Mouse (Mus musculus) neural tube, embryonic 10.5 days (tissue): ENCODE measurements around the gene Mxd1.

Experiments used
- DNase-seq: peaks from one replicate; pipeline ENCODE4 v3.0.0-alpha.2; 2017; ENCODE audit warnings: low spot score; ENCODE audit errors: extremely low spot score

The Mxd1 gene

GRCm38 (mm10) chr6:86668580-86669239 is at the start of gene Mxd1:
Gene Mxd1, minus strand, starts transcription at chr6:86669161.
- DNase-seq, result no peak

GRCm38 (mm10) chr6:86708072-86708774 is 39.3 kb upstream of the Mxd1 start:
- no peak for DNase-seq

GRCm38 (mm10) chr6:86702577-86702976 is 33.6 kb upstream of the Mxd1 start:
- no peak for DNase-seq

- no peak for DNase-seq
Measured at GRCm38 (mm10) chr6:86697903-86698302, 28.9 kb upstream of the Mxd1 start.

GRCm38 (mm10) chr6:86696213-86696612 is 27.3 kb upstream of the Mxd1 start:
- no peak for DNase-seq

GRCm38 (mm10) chr6:86694465-86694864 is 25.5 kb upstream of the Mxd1 start:
- DNase-seq, result peak; percentile 52

GRCm38 (mm10) chr6:86689671-86690070 is 20.7 kb upstream of the Mxd1 start:
- no peak for DNase-seq

GRCm38 (mm10) chr6:86686971-86687370 is 18.0 kb upstream of the Mxd1 start:
- no peak for DNase-seq

GRCm38 (mm10) chr6:86684655-86685011 is 15.7 kb upstream of the Mxd1 start:
- DNase-seq, result no peak

- peak; percentile 96 for DNase-seq
Measured at GRCm38 (mm10) chr6:86683872-86684654, 15.1 kb upstream of the Mxd1 start, which contains the start of gene Snrnp27. Gene Snrnp27, minus strand, starts transcription at chr6:86684522.

GRCm38 (mm10) chr6:86681289-86681688 is 12.3 kb upstream of the Mxd1 start:
- DNase-seq, result no peak

GRCm38 (mm10) chr6:86678341-86678740 is 9.4 kb upstream of the Mxd1 start:
- no peak for DNase-seq

GRCm38 (mm10) chr6:86670873-86671272 is 1.9 kb upstream of the Mxd1 start:
- DNase-seq, result peak; percentile 43

GRCm38 (mm10) chr6:86669240-86669727 is 323 bp upstream of the Mxd1 start:
- DNase-seq, result peak; percentile 99

GRCm38 (mm10) chr6:86667061-86667460 is 1.9 kb downstream of the Mxd1 start:
- DNase-seq, result no peak

- no peak for DNase-seq
Measured at GRCm38 (mm10) chr6:86665560-86666307, 3.2 kb downstream of the Mxd1 start.

GRCm38 (mm10) chr6:86665076-86665475 is 3.9 kb downstream of the Mxd1 start:
- DNase-seq, result no peak

GRCm38 (mm10) chr6:86660161-86660877 is 8.6 kb downstream of the Mxd1 start:
- no peak for DNase-seq

GRCm38 (mm10) chr6:86658501-86658900 is 10.5 kb downstream of the Mxd1 start:
- no peak for DNase-seq

GRCm38 (mm10) chr6:86654270-86654916 is 14.6 kb downstream of the Mxd1 start:
- no peak for DNase-seq
